Mouse (Mus musculus): ENCODE results near the gene Nomo1.

Nomo1 gene

GRCm38 (mm10) chr7:46100563-46100962 lies 67.1 kb downstream of the Nomo1 start, which contains the start of gene Kcnj11:
Gene Kcnj11 (minus strand): TSS chr7:46100764.
- DNase-seq (ENCODE audit: low spot score in 2 of 2) = peak; percentile 43 to 77

DNA sequence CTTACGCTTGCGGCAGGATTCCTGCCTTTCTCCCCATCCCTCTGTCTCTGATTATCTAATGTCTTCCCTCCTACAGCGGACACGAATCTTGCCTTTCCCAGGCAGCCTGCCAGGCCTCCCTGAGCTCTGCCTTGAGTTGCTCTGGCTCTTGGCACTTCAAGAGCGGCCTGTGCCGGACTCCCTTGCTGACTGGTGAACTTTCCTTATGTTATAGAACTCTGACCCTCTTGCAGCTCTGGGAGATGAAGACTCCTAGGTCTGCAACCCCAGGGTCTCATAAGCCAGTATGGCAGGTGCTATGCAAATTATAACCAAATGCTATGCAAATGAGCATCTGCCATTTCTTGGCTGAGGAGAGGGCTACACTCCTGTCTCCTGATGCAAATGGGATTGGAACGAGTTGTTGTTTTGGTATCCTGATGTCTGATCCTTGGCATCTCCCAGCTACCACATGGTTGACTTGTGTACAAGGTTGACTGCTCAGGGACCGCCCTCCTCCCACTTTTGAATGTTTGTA lies 69.6 kb downstream of the Nomo1 start:
- DNase-seq (ENCODE audit: low spot score in 2 of 2) = no peak

DNA sequence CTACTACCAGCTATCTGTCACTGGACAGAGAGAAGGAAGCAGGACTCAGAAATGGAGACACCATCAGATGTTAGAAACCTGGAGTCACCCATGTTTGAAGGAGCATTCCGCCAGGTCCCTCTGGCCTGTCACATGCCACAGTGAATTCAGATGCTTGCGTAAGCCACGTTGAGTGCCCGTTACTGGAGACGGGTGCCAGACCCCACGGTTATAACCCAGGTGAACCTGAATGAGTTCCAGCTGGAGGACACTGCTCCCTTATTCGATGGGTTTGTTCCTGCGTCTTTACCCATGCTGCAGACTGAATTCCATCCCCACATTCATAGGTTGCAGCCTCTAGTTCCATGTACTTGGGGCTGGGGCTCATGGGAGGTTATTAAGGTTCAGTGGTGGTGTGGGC lies 70.3 kb downstream of the Nomo1 start:
- no peak for DNase-seq (ENCODE audit: low spot score in 2 of 2)

GRCm38 (mm10) chr7:46104256-46104915 lies 70.9 kb downstream of the Nomo1 start:
- no peak for DNase-seq (ENCODE audit: low spot score in 2 of 2)

- DNase-seq (ENCODE audit: low spot score in 2 of 2) = no peak
Measured at GRCm38 (mm10) chr7:46105484-46105883, 72.0 kb downstream of the Nomo1 start.

DNA sequence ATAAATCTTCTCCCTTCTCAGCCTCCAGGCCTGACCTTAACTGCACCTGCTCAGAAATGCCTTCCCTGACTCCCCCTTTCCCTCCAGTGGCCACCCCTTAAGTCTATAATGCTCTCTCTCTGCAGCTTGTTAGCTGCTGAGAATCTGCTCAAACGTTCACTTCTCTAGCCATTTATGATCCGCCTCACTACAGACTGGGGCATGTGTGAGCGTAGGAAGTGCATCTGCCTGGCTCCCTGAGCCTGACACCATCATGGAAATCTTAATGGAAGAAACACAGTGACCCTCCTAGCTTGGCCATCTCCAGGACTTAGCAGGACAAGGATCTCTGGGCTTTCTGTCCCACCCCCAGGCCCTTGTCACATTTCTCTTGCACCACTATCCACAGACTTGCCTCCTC lies 76.6 kb downstream of the Nomo1 start:
- DNase-seq (ENCODE audit: low spot score in 2 of 2) = no peak

DNA sequence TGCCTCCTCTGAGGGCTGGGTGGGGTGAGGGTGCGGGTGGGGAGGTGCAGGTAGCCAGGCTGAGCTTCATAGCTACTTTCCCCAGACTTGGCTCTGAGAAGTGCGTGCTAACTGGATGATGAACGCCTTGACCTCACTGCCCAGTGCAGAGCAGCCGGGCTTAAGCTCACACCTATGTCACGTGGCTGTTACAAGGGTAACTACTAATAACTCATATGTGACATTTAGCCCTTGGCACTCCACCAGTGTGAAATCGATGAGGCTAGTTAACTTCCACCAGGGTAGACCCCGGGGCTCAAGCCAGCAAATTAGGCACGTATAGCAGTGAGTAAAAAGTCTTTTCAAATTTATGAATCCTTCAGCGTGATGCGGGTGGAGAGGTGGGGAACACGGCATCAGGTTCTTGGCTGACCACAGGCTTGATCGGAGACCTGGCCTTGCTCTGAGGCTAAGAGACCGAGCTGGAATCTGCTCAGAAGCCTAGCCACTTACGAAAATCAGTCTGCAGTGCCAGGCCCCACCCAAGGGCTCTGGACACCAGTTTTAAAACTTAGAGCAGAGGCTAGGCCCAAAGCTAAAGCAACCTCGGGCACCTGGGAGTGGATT lies 77.8 kb downstream of the Nomo1 start:
- DNase-seq (ENCODE audit: low spot score in 2 of 2) = no peak

DNA sequence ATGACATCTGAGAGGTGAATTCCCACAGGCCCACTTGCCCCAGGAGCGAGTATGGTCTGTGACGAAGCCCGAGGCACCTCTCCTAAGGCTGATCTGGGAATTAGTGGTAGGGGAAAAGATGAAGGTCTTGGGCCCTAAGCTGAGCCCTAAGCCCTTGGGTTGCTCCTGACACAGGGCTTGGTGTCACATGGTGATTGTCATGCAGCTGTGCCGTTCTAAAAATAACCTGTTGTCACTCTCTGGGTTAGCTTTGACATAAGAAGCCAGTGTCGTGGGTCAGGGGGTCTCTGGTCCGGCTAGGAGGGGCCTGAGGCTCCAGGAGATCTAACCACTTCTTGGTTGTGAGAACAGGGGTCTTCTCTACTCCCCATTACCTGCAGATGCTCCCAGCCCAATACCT lies 78.4 kb downstream of the Nomo1 start:
- DNase-seq (ENCODE audit: low spot score in 2 of 2) = no peak

DNA sequence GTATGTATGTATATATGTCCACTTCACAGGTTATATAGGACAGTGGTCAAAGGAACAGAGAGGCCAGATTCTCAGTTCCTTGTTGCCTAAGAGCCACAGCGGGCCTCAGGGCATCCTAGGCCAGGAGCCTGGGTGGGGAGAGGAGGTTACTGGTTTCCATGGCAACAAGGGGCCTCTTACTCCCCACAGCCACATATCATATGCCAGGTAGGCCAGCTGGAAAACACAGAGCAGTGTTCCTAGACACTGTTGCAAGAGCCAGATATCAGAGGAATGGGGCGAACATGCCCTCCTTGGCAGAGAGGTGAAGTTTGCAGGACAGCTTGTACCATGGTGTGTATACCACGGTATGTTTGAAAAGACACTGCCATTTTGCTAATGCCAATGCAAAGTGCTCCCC lies 79.9 kb downstream of the Nomo1 start:
- no peak for DNase-seq (ENCODE audit: low spot score in 2 of 2)

- DNase-seq (ENCODE audit: low spot score in 2 of 2) = no peak
Measured at GRCm38 (mm10) chr7:46116118-46116581, 82.7 kb downstream of the Nomo1 start.

- DNase-seq (ENCODE audit: low spot score in 2 of 2) = no peak
Measured at GRCm38 (mm10) chr7:46117035-46117434, 83.5 kb downstream of the Nomo1 start.

- DNase-seq (ENCODE audit: low spot score in 2 of 2) = no peak
Measured at GRCm38 (mm10) chr7:46122964-46123363, 89.5 kb downstream of the Nomo1 start.

- DNase-seq (ENCODE audit: low spot score in 2 of 2) = no peak
Measured at GRCm38 (mm10) chr7:46124460-46124859, 91.0 kb downstream of the Nomo1 start.

- no peak for DNase-seq (ENCODE audit: low spot score in 2 of 2)
Measured at GRCm38 (mm10) chr7:46125340-46125739, 91.8 kb downstream of the Nomo1 start.

DNA sequence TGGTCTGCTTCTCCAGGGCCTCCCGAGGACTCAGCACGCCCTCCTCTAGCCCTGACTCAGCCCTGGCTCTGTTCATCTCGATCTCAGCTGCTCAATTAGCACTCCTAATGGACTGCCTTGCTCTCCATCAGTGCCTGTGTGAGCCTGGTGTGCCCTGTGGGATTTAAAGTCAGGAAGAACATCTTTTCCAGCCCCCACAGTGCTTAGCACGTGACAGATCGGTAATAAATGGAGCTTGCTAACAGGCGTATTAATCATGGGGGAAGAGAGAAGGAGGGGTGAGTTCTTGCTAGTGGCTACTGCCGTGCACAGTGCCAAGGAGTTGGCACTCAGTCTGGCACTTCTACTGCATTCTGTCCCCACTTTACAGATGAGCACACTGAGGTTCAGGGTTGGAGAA lies 94.7 kb downstream of the Nomo1 start:
- no peak for DNase-seq (ENCODE audit: low spot score in 2 of 2)

DNA sequence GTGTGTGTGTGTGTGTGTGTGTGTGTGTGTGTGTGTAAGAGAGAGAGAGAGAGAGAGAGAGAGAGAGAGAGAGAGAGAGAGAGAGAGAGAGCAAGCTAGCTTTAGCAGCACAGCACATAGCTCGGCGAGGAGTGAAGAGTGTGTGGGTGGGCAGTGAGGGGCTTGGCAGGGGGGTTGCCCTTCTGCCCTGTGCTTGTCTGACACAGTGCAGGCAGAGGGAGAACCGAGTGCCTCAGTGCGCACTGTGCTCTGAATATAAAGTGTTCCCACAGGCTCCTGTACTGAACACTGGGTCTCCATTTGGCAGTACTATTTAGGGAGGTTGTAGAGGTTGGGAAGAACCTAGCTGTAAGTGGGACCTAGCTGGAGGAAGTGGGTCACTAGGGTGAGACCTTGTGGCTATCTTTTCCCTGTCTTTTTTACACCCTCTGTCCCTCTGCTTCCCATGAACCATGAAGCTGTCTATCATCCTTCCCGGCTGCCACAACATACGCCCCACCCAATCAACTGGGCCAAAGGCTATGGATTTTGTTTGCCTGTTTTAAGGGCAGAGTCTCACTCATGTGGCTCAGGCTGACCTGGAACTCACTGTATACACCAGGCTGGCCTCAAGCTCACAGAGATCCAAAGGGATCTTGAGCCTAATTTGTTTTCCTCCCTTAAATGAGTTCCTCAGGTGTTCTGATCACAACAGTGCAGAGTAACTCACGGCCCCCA lies 96.1 kb downstream of the Nomo1 start:
- DNase-seq (ENCODE audit: low spot score in 2 of 2) = no peak

DNA sequence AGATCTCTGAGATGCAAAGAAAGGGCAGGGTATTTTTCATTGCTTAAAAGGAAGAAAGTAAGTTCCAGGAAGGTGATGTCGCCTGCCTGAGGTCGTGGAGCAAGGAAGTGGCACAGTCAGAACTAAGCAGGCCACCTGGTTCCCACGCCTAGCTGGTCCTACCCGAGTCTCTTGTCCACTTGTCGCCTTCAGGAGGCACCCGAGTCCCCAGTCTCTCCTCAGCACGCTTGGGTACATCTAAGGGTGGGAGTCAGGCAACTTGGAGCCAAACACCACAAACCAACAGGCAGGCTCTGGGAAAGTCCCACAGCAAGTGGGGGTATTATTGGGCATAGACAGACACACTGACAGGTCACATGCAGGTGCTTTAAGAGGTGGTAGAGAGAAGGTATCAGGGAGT lies 97.2 kb downstream of the Nomo1 start:
- DNase-seq (ENCODE audit: low spot score in 2 of 2) = no peak

GRCm38 (mm10) chr7:46131266-46131665 lies 97.8 kb downstream of the Nomo1 start:
- no peak for DNase-seq (ENCODE audit: low spot score in 2 of 2)

DNA sequence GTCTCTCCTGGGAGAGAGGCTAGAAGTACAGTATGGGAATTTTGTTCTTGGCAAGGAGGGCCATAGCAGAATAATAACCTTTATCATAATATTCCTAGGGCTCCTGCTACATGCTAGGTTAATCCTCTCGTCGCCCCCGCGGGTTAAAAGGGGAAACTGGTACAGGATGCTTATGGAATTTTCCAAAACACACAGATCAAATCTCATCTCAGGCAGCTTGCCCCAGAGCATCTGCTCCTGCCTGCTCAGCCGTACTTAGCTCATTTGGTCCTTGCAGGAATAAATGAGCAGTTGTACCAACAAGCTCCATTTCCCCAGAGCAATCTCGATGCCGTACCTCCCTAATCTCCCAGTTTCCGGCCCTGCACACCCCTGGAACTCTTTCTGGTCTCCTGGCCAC lies 98.3 kb downstream of the Nomo1 start:
- no peak for DNase-seq (ENCODE audit: low spot score in 2 of 2)

- DNase-seq (ENCODE audit: low spot score in 2 of 2) = no peak
Measured at GRCm38 (mm10) chr7:46132229-46132628, 98.7 kb downstream of the Nomo1 start.
